Mouse (Mus musculus) gastrocnemius, postnatal 14 days (tissue): ENCODE measurements around the gene Cdkn2d. TPM values are rescaled to one million over a fixed set of nuclear protein-coding genes. Genes with fewer than 3 reads are reported as not detected.
A peak's percentile ranks its signal among the peaks of the same experiment; 100 is the strongest.
"Not testable (repeated sequence)": the region's sequence is repeated elsewhere in the genome, so short reads cannot be mapped to it uniquely, and the experiment has no call there.

Experiments used
- DNase-seq: peaks from one replicate; pipeline ENCODE4 v3.0.0; 2021; ENCODE audit warnings: mixed read lengths
- intact Hi-C: fragments of 180-260 bp; cut with DNase I; formaldehyde crosslinking; loops from one replicate; pipeline ENCODE4 v1.15.1; 2025; ENCODE audit warnings: low total_unique reads
- total RNA-seq, 2 experiments: library from RNA; stranded (reverse); gene quantifications; 2 replicates each; pipeline ENCODE4 v1.2.3; 2021

The Cdkn2d gene
- total RNA-seq, 2 experiments from 2014 or later, result 12.0 to 13.2 TPM

DNA sequence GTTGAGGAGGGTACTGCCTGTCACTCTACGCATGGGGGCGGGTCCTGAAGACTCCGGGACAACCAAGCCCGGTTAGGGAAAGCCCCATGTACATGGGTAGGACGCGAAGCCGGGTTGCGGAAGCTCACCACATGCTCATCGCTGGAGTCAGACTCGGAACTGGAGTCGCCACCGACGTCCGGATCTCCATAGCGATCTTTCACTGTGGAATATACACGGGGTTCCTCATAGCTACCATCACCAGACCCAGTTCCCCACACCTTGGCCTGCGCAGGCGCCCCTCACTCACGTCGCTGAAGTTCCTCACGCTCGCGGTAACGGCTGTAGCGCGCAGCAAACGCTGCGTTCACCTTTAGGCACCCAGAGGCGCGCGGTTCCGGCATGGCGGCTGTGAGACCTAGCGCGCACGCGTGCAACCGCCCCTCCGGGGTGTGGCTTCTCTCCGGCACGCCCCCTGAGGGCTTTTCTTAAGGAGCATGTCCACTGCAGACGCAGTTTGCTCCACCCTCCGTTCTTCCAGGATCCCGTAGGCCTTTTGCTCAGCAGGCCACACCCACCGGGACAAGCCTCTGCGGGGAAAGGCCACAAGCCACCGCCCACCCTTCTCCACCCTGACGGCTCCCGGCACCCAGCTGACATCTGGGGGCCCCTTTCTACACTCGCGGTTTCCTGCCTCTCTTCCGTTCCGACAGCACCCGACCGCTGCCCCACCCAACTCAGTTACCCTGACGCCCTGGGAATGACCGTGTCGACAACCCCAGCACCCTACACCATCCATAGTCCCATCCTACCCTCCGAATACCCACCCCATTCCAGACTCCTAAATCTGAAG is 3.4 kb downstream of the Cdkn2d start, which contains the start of gene Kri1:
Kri1 (minus strand) TSS at position 399 of the 832 bp plus-strand sequence.
- DNase-seq, result peak; percentile 98
- intact Hi-C loops, result no loop called here

DNA sequence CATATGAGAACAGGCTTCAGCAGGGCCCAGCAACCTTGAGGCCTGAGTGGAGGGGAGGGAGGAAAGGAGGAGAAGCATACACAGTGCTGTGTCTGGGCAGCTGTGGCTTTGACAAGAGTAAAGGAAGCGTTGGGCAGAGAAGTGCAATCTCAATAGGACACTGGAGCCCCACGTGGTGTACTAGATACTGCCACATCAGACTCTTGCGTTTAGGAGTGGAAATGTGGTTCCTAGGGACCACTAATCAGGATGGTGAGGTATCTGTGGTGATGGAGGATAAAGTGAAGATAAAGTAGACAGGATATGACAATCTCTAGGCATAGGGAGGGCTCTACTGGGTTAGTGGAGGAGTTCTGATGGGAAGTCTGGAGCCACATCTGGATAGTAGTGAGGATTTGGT is 4.5 kb downstream of the Cdkn2d start:
- intact Hi-C loops, result no loop called here
- DNase-seq, result no peak

DNA sequence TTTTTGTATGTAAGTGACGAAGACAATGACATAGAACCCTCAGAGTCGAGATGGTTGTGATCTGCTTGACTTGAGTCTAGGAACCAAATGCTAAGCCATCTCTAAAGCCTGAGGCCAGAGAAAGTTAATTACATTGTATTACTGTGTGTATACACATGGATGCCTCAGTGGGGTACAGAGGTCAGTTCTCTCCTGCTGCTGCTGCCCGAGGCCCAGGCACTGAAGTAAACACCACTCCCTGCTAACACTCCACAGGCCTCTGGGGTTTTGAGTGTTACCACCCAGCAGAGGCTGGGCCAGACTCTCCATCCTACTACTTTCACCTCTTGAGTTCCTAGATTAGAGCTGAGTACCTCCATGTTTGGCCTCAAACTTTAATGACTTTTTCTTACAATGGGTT is 7.2 kb downstream of the Cdkn2d start:
- intact Hi-C loops, result no loop called here

DNA sequence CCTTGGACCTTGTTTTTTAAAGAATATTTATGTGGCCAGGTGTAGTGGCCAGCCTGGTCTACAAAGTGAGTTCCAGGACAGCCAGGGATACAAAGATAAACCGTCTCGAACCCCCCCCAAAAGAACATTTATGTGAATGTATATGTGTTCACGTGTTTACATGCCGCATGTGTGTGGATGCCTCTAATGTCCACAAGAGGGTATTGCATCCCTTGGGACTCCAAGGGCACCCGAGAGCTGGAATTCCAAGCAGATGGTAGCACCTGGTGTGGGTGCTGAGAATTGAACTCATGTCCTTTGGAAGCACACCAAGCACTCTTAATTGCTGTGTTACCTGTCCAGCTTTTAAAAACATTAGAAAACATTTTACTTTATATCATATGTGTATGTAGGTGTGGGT is 7.6 kb downstream of the Cdkn2d start:
- intact Hi-C loops, result no loop called here
- no peak for DNase-seq

More for the DNA sequence above, 7.2 kb downstream of the Cdkn2d start:
- DNase-seq, result no peak

DNA sequence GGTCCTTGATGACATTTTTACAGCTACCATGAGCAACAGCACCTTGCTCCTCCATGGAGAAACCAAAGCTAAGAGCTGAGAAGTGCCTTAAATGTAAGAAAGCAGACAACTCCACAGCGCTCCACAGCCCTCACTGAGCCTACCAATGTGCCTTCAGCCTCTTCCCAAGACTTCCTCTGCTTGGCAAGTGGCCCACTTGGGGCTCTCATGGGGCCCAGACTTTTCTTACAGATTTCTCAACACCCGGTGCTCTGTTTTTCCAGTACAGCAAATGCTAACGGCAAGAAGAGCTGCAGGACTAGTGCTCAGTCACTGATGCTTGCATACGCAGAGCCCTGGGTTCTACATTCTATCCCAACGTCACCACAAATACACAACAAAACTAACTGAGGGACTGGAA is 13.4 kb downstream of the Cdkn2d start:
- DNase-seq, result no peak
- intact Hi-C loops, result no loop called here

DNA sequence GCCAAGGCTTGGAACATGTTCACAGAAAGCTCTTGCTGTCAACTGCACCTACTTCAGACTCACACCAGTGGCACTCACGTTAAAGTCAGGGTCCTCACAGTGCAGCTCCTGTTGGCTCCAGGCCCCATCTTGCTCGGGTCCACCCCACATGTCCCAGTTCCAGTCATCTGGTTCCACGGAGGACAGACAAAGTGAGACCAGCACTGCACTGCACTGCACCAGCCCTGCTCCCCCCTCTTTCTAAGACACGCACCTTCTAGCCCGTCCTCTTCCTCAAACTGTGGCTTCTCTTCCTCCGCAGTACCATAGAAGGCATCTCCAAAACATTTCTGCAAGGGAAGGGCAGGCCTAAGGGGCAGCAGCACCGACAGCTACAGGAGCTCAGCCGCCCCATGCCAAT is 14.9 kb downstream of the Cdkn2d start:
- intact Hi-C loops, result no loop called here
- no peak for DNase-seq

DNA sequence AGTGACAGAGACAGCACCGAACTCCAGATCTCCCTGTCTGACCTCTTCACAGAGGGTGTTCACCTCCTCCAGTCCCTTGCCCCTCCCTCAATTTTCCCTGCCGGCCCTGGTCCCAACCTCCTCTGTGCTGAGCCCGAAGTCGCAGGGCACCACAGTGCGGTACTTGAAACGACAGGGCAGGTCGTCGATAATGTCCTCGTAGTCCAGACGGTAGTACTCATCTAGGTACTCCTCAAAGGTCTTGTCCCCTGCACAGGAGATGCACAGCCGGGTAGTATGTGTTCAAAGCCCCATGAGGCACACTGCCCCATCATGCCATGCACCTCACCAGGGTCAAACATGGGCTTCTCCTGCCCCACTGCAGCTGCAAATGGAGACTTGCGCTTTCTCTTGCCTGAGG is 15.5 kb downstream of the Cdkn2d start:
- intact Hi-C loops, result no loop called here
- DNase-seq, result no peak

DNA sequence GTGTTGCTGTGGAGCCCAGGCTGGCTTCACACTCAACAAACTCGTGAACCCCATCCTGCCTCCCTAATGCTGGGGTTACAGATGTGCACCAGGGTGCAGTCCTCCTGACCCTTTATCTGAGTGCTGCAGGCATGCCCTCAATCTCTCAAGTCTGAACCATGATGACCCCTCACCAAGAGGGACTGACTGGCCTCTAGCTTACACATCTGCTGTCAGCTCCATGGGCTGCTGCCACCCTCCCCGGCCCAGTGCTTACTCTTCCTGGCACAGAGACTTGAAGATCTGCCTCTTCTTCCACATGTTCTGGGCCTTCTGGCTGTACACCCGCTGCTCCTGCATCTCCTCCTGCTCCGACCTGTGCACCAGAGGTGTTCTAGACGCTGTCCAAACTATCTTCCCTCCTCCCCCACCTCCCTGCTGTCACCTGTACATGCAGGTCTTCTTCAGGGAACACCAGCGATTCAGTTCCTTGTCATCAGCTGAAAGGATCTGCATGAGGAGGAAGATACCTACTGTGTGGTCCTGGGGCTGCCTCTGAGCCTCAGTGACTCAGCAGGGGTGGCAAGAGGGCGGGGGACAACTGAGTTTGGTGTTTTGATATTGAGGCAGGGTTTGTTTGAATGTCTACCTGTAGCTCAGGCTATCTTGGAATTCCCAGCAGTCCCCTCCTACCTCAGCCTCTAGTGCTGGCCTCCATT is 16.0 kb downstream of the Cdkn2d start:
- no peak for DNase-seq

DNA sequence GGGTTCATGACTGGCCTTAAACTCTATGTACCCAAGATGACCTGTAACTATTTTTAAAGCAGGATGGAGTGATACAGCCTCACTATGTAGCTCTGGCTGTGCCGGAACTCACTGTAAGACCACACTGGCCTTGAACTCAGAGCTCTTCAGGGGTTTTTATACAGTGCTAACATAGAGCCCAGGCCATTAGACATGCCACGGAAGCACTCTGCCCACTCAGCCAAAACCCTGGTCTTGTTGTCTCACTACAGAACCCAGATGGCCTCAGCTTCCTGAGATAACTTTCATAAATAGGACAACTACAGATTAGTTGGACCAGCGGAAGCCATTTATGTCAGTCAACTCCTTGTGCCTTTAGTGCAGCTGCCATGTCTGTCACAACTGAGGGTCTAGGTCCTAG is 16.9 kb downstream of the Cdkn2d start:
- intact Hi-C loops, result no loop called here
- DNase-seq, result no peak

More for the DNA sequence above, 16.0 kb downstream of the Cdkn2d start:
- intact Hi-C loops, result no loop called here

DNA sequence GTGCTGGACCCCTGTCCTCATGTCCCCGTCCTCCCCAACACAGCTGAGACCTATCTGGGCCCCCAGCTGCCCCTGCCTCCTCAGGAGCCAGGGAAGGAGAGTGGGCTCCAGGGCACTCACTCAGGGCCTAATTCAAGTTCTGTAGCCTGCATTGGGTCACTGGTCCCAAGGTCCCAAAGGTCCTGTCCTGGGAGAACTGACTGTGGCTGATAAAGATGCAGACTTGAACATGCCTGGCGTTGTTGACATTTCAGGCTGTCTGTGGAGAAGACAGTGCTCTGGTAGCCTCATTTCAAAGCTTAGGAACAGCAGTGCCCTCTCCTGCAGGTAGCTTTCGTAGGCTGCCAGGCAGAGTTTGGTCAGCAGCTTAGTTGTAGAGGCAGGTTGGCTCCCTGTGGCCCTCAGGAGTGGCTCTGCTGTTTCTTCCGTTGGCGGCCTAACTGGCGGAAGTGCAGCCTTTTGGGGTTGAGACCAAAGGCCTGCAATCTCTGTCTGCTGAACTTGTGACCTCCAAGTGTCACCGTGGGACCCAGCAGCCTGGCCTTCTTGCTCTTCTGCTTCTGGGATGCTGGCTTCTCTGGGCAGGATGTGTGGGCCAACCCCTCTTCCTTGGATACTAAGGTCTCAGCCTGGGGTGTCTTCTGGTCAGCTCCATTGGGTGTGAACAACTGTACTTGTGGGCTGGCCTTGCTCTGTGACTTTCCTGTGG is 17.5 kb downstream of the Cdkn2d start:
- intact Hi-C loops, result no loop called here
- DNase-seq, result no peak

DNA sequence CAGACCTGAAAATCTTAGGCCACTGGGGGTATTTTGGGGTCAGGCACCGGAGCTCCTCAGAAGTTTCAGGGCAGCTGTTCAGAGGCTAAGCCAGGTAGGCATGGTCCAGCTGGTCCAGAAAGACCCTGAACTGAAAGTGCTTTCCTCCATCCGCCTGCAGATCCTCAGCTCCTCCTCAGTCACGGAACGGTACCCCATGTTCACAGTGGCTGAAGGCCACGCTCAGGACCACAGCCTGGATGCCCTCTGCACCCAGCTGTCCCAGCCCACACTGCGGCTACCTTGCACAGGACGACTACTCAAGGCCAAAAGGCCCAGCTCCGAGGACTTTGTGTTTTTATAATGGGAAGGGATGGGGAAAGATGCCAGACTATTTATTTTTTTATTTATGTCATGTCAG is 18.1 kb downstream of the Cdkn2d start:
- DNase-seq, result no peak
- intact Hi-C loops, result no loop called here

DNA sequence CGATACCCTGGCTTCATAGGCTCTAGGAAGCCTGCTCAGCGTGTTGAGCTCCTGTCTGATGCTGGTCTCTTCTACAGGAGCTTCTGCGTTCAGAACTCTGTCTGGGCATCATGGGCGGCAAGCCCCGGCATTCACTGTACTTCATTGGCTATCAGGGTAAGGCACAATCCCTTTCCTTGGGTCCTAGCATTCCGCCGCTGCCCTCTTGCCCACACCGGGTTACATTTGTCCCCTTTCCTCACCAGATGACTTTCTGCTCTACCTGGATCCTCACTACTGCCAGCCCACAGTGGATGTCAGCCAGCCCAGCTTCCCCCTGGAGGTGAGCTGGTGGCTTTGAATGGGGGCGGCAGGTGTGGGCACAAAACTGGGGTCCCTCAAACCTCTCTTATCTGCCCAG is 18.8 kb downstream of the Cdkn2d start:
- no peak for DNase-seq
- intact Hi-C loops, result no loop called here

DNA sequence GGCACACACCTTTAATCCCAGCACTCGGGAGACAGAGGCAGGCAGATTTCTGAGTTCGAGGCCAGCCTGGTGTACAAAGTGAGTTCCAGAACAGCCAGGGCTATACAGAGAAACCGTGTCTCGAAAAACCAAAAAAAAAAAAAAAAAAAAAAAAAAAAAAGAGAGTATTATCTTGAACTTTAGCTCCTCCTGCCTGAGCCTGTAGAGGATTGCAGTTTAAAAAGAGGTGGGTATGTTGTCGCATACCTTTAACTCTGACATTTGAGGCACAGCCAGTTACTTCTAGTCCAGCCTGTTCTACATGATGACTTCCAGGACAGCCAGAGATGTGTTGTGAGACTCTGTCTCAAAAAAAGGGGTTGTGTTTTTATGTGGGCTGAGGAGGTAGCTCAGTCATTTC is 21.6 kb downstream of the Cdkn2d start:
- DNase-seq, intact Hi-C loops: not testable (repeated sequence)

DNA sequence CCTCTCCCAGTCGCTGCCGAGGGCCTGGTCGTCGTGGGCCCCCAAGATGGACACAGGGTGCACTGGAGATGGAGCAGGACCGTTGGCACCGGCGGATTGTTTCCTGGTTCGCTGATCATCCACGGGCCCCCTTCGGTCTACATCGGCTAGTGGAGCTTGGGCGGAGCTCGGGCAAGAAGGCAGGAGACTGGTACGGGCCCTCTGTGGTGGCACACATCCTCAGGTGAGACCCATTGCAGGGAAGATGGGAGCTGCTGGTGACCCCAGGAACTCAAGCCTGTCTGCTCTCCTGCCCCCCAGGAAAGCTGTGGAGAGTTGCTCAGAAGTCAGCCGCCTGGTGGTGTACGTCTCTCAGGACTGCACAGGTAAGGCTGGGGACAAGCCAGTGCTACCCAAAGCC is 22.9 kb downstream of the Cdkn2d start:
- no peak for DNase-seq
- intact Hi-C loops, result no loop called here

DNA sequence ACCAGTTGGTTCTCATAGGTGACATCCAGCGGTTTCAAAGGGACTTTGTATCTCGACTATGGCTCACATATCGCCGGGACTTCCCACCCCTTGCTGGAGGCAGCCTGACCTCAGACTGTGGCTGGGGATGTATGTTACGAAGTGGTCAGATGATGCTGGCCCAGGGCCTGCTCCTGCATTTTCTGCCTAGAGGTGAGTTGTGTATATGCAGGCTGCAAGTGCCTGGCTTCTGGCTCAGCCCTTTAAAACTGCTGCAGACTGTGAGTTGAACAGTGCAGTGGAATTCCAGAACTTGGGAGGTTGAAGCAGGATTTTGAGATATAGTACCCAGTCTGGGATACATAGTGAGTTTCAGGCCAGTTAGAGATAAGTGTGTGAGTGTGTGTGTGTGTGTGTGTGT is 24.3 kb downstream of the Cdkn2d start:
- intact Hi-C loops, result no loop called here
- no peak for DNase-seq

DNA sequence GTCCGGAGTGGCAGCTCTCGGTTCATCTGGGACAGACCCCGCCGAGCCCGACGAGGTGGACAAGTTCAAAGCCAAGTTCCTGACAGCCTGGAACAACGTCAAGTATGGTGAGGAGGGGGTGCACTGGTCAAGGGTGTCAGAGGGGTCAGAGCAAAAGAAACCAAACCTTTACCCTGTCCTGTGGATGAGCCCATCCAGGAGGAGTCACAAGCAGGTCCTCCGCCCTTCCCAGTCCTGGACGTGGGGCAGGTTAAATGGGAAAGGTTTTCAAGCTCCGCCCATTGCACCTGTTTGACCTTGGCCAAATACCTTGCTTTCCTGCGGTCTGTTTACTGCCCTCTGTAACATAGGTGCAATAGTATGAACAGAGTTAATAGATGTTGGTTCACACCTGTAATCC is 25.6 kb downstream of the Cdkn2d start:
- intact Hi-C loops, result no loop called here
- DNase-seq, result no peak

DNA sequence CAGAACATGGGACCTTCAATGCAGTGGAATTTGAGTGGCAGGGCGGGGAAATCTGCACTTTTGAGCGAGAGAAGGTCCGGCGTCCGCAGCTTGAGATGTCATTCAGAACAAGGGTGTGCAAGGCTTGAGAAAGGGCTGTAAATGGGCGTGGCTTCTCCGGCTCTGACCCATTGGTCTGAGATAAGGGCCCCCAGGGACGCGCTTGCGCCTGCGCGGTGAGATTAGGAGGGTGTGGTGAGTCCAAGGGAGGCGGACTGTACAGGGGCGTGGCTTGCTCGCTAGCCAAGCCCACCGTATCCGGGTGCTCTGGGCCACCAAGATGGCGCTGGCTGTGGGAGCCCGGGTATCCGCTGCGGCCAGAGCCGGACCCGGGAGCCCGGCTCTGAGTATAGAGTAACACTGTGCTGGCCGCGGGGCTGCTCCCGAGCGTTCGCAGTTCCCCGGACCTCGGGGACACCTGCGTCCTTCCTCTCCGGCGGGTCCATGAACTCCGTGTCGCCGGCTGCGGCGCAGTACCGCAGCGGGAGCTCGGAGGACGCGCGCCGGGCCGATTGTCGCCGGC is 26.1 kb downstream of the Cdkn2d start, which contains the start of gene Atg4d:
Atg4d (plus strand) TSS at position 294 of the 562 bp plus-strand sequence.
- intact Hi-C loops, result no loop called here
- peak; percentile 99 for DNase-seq

DNA sequence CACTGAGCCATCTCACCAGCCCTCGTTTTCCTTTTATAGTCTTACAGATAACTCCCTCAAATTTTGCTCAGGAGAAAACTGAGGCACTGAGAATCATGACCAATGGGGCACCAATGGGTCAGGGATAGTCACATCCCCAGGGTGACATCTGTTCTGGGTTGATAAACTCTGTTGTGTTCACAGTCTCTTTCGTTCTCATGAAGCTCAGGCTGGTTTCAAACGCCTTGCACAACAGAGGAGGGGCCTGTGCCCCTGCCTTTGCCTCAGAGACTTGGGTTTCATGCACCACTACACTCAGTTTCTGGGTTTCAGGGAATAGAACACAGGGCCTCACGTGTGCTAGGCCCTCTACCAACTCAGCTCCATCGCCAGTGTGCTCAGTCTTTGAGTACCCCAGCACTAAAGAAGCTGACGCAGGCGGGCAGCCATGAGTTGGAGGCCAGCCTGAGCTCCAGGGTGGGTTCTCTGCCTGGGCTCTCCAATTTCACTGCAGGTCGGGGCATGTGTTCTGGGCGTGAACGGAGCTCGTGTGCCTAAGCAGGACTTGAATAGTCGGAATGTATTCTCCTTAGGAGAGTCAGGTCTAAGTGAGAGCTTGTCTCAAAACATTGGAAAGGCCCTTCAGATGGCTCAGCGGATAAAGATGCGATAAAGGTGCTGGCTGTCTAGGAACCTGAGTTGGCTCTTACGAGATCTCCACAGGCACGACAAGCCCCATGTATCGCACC is 26.8 kb downstream of the Cdkn2d start:
- DNase-seq, result no peak
- intact Hi-C loops, result no loop called here

DNA sequence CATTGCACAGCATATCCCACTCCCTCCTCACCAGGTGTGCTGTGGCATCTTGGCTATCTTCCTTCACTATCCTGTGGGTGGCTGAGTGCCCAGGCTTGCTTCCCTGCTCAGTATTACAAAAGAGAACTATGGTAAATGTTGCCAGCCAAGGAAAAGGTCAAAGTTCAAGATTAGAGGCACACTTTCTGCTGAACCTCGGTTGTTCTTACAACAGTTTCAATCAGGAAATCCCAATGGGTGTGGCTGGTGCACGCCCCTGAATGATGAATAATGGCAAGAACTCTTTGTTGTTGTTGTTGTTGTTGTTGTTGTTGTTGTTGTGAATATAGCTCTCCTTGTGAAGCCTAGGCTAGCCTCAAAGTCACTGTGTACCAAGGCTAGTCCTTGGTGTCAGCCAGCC is 29.4 kb downstream of the Cdkn2d start:
- DNase-seq, result no peak
- intact Hi-C loops, result no loop called here
